Mouse (Mus musculus) Muller cell, postnatal 12 days (primary cell): ENCODE results near the gene Klhl10.

ENCODE experiments used
- DNase-seq: peaks from one replicate; pipeline ENCODE4 v3.0.0-alpha.2; 2015; ENCODE audit errors: inconsistent ontology term

The Klhl10 gene

GRCm38 (mm10) chr11:100408076-100408834 lies 33.5 kb upstream of the Klhl10 start:
- DNase-seq, result peak; percentile 48

GRCm38 (mm10) chr11:100408835-100409462 lies 32.8 kb upstream of the Klhl10 start:
- no peak for DNase-seq

GRCm38 (mm10) chr11:100409686-100410085 lies 32.0 kb upstream of the Klhl10 start:
- DNase-seq, result no peak

DNA sequence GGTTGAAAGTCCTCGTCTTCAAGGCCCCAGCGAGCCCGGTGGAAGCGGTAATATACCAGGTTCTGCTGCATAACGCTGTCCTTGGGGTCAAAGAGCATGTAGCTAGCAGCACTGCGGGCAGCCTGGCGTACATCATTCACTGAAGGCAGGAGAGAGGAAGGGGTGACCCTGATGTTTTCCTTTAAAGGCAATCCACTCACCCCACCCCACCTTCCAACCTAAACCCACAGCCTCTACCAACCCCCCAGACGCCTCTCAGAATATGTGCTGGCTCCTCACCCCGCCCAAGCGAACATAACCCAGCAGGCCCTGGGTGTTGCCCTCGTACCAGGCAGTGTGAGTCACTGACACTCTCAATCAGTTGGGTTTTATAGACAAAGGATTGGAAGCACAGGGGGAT lies 30.0 kb upstream of the Klhl10 start:
- no peak for DNase-seq

DNA sequence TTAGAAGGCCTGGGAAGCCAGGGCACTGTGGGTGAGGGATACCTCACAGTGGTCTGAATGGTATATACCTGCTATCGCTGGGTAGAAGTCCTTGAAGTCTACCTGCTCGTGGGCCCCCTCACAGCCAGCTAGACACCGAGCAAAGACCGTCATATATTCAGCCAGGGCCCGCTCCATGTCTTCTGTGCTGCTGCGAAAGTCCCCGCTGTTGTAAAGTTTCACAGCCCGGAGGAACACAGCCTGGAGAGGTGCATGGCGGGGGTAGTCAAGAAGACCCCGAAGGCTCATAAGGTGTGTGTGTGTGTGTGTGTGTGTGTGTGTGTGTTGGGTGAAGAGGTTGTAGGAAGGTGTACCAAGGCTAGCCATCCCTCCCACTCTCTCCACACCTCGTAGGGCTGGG lies 28.2 kb upstream of the Klhl10 start:
- DNase-seq, result no peak

DNA sequence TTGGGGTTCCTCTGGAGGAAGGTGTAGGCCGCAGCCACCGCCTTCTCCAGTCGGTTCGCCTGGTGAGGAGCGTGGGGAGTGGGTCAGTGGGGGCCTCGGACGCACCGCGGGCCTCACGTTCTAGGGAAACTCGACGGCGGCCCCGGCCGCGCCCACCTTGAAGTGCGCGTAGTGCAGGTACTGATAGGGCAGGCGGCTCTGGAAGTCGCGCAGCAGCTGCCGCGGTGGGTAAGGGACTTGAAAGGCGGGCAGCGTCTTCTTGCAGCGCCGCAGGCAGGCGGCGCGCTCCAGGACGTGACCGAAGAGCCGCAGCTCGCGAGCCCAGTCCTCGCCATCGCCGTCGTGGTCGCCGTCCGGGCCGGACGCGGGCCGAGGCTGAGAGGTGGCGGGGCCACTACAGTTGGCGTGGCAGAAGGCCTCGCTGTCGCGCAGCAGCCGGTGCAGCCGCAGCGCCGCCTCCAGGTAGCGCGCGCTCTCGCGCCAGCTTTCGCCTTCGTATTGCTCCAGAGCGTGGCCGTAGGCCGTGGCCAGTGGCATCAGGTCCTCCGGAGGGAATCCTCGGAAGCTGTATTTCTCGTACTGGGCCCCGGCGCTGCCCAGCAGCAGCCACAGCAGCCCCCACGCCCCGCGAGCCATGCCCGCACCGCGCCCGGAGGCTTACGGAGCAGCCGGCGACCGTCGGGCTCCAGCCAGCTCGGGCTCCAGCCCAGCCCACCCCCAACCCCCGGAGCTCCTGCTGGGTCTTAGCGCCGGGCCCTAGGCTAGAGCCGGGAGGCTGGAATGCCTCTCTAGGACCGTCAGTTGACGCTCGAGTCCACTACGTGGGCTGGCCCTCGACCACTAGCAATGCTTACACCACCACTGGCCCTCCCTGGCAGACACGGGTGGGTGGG lies 27.4 kb upstream of the Klhl10 start, which contains the start of gene P3h4:
Gene P3h4 (minus strand): TSS at position 816 of the 893 bp plus-strand sequence.
- DNase-seq, result peak; percentile 94

GRCm38 (mm10) chr11:100414914-100415822 lies 26.5 kb upstream of the Klhl10 start, which contains the start of gene Fkbp10:
TSS of gene Fkbp10 (plus strand) at chr11:100415697.
- DNase-seq, result peak; percentile 91

GRCm38 (mm10) chr11:100421537-100421936 lies 20.2 kb upstream of the Klhl10 start:
- no peak for DNase-seq

- no peak for DNase-seq
Measured at GRCm38 (mm10) chr11:100423836-100424235, 17.9 kb upstream of the Klhl10 start.

DNA sequence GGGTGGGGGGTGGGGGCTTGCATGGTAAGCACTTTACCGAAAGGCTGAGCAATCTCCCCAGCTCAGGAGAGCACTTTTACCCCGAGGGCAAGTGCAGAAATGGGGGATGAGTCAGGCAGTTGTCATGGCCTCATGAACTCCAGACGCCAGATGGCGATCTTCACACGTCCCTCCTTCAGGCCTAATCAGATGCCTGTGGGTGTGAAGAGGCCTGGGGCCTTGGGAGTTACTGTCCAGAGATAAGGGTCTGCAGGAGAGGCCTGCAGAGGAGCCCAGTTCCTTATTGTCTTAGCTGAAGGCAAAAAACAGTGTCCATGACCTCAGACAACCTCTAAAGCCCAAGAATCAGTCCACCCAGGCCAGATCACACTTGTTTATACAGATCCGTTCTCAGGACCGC lies 15.9 kb upstream of the Klhl10 start:
- DNase-seq, result peak; percentile 71

GRCm38 (mm10) chr11:100426820-100427219 lies 14.9 kb upstream of the Klhl10 start:
- no peak for DNase-seq

DNA sequence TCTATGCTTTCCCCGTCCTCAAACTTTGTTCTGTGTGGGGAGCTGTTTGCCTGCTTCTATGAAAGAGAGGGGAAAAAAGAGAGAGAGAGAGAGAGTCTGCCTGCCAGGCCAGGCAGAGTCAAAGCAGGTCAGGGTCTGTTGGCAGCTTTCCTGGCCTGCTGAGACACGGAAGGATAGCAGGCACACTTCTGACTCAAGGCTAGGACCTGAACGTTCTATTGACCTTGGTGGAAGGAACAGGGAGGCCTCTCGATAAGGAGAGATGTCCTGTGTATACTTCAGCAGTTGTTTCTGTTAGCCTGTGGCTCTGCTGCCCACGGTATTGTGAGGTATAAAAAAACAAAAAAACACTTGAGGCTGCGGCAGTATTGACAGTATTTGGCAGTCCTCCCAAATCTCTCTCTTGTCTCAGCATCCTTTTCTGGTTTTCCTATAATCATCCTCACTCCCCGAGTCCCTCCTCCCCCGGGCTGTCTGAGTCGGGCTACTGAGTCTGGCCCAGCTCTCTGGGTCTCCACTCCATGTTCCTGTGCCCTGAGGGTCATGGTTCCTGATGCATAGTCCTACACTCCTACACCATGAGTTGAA lies 13.0 kb upstream of the Klhl10 start:
- DNase-seq, result peak; percentile 65

GRCm38 (mm10) chr11:100430052-100430451 lies 11.7 kb upstream of the Klhl10 start:
- no peak for DNase-seq

- DNase-seq, result no peak
Measured at GRCm38 (mm10) chr11:100432002-100432401, 9.7 kb upstream of the Klhl10 start.

GRCm38 (mm10) chr11:100435678-100436246 lies 6.0 kb upstream of the Klhl10 start:
- no peak for DNase-seq

GRCm38 (mm10) chr11:100437901-100438300 lies 3.8 kb upstream of the Klhl10 start:
- no peak for DNase-seq

DNA sequence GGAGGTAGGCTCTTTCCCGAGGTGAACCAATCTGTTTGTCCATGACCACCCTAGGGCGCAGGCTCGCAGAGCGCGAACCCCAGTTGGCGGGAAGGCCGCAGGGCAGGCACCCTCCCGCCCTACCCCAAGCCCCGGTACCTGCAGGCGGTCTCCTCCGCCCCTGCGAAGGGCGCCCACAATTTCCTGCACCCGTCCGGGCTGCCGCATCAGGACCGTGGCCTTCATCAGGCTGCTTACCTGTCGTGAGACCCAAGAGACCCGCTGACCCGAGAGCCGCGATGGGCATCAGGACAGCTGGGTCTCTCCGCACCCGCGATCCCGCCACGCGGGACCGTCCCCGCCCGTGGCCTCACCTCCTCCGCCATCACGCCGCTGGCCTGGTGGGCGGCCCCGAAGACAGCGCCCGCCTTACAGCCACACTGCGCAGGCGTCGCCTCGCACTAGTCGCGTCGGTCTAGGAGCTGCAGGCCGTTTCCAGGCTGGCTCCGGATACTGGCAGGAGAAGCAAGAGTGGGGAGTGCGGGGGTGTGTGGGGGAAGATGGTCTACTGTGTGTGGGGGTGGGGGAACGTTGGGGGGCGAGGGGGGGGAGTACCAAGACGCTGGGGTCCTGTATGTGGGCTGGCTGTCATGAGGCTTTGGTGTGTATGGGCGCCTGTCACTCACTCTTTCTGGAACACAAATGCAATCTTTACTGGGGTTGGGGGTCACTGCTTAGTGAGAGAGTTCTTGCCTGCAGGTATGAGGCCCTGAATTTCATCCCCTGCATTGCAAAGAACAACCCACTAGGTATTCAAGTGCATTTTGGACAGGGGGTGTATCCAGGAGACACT lies 810 bp upstream of the Klhl10 start:
- peak; percentile 79 for DNase-seq

- peak; percentile 19 for DNase-seq
Measured at GRCm38 (mm10) chr11:100442625-100443024, 908 bp downstream of the Klhl10 start.

GRCm38 (mm10) chr11:100457247-100457646 lies 15.5 kb downstream of the Klhl10 start:
- DNase-seq, result no peak
